Mouse (Mus musculus): ENCODE data around the gene Igf1r. TPM values are rescaled to one million over a fixed set of nuclear protein-coding genes. Genes with fewer than 3 reads are reported as not detected.

Igf1r gene
- polyA plus RNA-seq, 1 experiment from 2014 or later, result 9.6 TPM

DNA sequence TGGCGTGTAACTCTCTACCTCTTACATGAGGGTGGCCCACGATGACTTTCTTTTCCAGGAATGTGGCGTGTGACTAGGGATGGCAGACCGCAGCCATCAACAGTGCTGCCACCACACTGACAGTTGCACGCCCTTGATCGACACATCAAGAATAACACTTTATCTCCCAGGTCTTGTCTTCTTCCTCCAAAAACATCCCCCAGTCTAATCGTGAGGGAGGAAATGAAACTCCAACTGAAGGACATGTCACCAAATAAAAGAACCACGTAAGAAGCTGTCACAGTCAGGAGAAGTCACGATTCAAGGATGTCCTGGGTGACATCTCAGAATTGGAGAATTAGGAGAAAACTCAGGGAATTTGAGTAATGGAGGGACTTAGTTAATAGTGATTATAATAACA lies 8.8 kb upstream of the Igf1r start:
- H3K27me3 ChIP-seq (replicated peaks), result peaks cover 10% of the 10 kb centered on the region; the same call in 1 of the 2 replicates
- H3K36me3 ChIP-seq, result no peaks in the 10 kb centered on the region
- H3K4me3 ChIP-seq, result no peak overlapping the region
- no peak for ATAC-seq
- peaks cover 8% of the 10 kb centered on the region for H3K4me1 ChIP-seq
- H3K4me2 ChIP-seq, result no peak overlapping the region
- H3K9ac ChIP-seq, result no peak overlapping the region
- H3K9me3 ChIP-seq (replicated peaks), result no peaks in the 10 kb centered on the region
- H3K27ac ChIP-seq, result no peak overlapping the region
- 31% methylated on average over 9 of the region's 9 CpGs for WGBS (ENCODE audit: insufficient replicate concordance)

GRCm38 (mm10) chr7:67946901-67947300 lies 5.7 kb upstream of the Igf1r start:
- Histone ChIP-seq H3K4me3 (no peak overlapping the region), H3K27ac (no peak overlapping the region), H3K9me3 (replicated peaks) (no peaks in the 10 kb centered on the region), H3K4me1 (peaks cover 15% of the 10 kb centered on the region), H3K4me2 (no peak overlapping the region), H3K9ac (no peak overlapping the region), H3K27me3 (replicated peaks) (peaks cover 10% of the 10 kb centered on the region; the same call in 1 of the 2 replicates), H3K36me3 (no peaks in the 10 kb centered on the region)
- ATAC-seq, result no peak
- WGBS (ENCODE audit: insufficient replicate concordance), result 11% methylated on average over 1 of the region's 1 CpGs

- no peaks in the 10 kb centered on the region for H3K9me3 ChIP-seq (replicated peaks)
- H3K27me3 ChIP-seq (replicated peaks), result peaks cover 9% of the 10 kb centered on the region; the same call in 1 of the 2 replicates
- H3K36me3 ChIP-seq, result no peaks in the 10 kb centered on the region
- H3K4me1 ChIP-seq, result peaks cover 41% of the 10 kb centered on the region
- peak overlapping the region; percentile 95 for H3K4me3 ChIP-seq
- WGBS (ENCODE audit: insufficient replicate concordance), result under 1% methylated on average over 24 of the region's 24 CpGs
- H3K9ac ChIP-seq, result peak overlapping the region; percentile 95
- H3K4me2 ChIP-seq, result peak overlapping the region; percentile 94
- ATAC-seq, result no peak
- peak overlapping the region; percentile 95 for H3K27ac ChIP-seq
Observed at GRCm38 (mm10) chr7:67950346-67950814, 2.2 kb upstream of the Igf1r start.

DNA sequence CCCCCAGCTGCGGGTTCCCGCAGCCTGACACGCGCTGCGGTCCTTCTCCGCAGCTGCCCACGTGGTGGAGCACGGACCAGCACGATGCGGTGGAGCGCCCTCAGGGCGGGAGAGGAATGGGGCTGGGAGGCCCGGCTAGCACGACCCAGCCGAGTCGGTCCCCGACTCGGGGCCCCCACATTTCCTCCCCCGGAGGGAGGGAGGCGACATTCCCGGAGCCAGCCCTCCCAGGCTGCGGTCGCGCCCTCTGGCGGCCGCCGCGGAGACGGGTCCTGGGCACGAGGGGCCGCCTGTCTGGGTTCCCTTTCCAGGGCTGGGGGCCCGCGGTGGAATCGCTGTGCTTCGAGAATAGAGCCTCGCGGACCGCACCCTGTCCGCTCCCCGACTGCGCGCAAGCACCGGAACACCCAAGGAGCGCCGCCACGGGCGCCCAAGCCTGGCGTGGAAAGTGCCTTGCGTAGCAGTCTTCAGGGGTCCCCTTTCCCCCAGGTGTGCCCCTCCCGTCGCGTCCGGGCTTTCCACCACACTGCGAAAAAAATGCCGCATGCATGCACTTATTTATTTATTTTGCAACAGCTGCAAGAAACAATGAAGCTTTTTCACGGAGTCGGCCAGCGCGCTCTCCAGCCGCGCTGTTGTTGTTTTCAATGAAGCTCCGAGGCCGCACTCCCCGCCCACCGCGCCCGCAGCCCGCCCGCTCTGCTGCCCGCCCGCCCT lies 1.7 kb upstream of the Igf1r start:
- ATAC-seq, result peak; percentile 79

DNA sequence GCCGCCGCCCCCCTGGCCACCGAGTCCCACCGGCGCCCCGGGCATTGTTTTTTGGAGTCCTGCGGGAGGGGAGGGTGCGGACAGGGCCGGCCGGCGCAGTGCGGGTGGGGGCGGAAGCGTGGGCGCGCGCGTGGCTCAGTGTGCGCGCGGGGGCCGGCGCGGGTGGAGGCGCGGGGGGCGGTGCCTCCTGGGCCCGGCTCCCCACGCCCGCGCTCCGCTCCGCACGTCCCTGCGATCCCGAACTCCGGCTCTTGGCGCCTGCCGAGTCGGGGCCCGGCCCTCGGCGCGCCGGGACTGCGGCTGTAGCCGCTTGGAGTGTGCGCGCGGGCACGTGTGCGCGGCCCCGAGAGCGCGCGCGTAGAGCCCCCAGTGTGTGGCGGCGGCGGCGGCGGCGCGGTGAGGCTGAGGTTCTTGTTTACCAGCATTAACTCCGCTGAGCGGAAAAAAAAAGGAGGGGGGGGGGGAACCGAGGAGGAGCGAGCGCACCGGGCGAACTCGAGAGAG lies 1.0 kb upstream of the Igf1r start:
- peaks cover 6% of the 10 kb centered on the region; the same call in 1 of the 2 replicates for H3K27me3 ChIP-seq (replicated peaks)
- H3K4me1 ChIP-seq, result peaks cover 53% of the 10 kb centered on the region
- H3K27ac ChIP-seq, result peak overlapping the region; percentile 95
- H3K4me3 ChIP-seq, result peak overlapping the region; percentile 95
- under 1% methylated on average over 60 of the region's 73 CpGs for WGBS (ENCODE audit: insufficient replicate concordance)
- no peaks in the 10 kb centered on the region for H3K9me3 ChIP-seq (replicated peaks)
- ATAC-seq, result peak; percentile 81
- H3K4me2 ChIP-seq, result peak overlapping the region; percentile 94
- no peaks in the 10 kb centered on the region for H3K36me3 ChIP-seq
- H3K9ac ChIP-seq, result peak overlapping the region; percentile 95

More for the DNA sequence above, 1.7 kb upstream of the Igf1r start:
- Histone ChIP-seq H3K27me3 (replicated peaks) (peaks cover 9% of the 10 kb centered on the region; the same call in 1 of the 2 replicates), H3K9me3 (replicated peaks) (no peaks in the 10 kb centered on the region), H3K4me2 (peak overlapping the region; percentile 94), H3K4me3 (peak overlapping the region; percentile 95), H3K36me3 (no peaks in the 10 kb centered on the region), H3K4me1 (peaks cover 47% of the 10 kb centered on the region), H3K27ac (peak overlapping the region; percentile 95), H3K9ac (peak overlapping the region; percentile 95)
- under 1% methylated on average over 71 of the region's 71 CpGs for WGBS (ENCODE audit: insufficient replicate concordance)

- H3K9ac ChIP-seq, result peak overlapping the region; percentile 95
- ATAC-seq, result peak; percentile 48
- H3K27ac ChIP-seq, result peak overlapping the region; percentile 95
- H3K4me2 ChIP-seq, result peak overlapping the region; percentile 94
- WGBS (ENCODE audit: insufficient replicate concordance), result under 1% methylated on average over 77 of the region's 91 CpGs
- H3K27me3 ChIP-seq (replicated peaks), result peaks cover 4% of the 10 kb centered on the region; the same call in 1 of the 2 replicates
- H3K4me3 ChIP-seq, result peak overlapping the region; percentile 95
- H3K36me3 ChIP-seq, result no peaks in the 10 kb centered on the region
- H3K9me3 ChIP-seq (replicated peaks), result no peaks in the 10 kb centered on the region
- H3K4me1 ChIP-seq, result peaks cover 53% of the 10 kb centered on the region
Observed at GRCm38 (mm10) chr7:67952036-67952681, 468 bp upstream of the Igf1r start.

DNA sequence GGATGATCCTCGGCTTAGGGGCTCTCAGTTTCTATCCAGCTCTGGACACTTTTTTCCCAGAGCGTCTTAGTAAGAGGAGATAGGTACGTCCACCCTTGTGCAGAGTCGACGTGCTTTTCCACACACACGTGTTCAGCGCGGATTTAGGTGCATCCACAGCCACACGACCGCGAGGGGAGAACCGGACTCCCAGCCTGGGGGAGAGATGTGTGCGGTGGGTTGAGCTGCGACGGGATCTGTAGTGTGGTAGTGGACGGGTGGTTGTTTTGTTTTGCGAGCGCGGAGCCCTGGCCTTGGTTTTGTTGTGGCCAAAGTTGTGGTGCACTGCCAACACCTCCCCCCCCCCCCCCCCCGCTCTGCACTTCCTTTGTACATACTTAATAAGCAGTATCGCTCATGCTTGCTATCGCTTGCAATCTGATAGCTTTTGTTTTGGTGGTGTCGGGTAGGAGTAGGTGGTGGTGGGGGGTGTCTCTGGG lies 1.2 kb downstream of the Igf1r start:
- H3K27me3 ChIP-seq (replicated peaks), result peaks cover 4% of the 10 kb centered on the region; the same call in 1 of the 2 replicates
- H3K9ac ChIP-seq, result peak overlapping the region; percentile 95
- 0% methylated on average over 23 of the region's 23 CpGs for WGBS (ENCODE audit: insufficient replicate concordance)
- no peak for ATAC-seq
- peak overlapping the region; percentile 94 for H3K4me2 ChIP-seq
- H3K27ac ChIP-seq, result no peak overlapping the region
- H3K4me1 ChIP-seq, result peaks cover 66% of the 10 kb centered on the region
- no peaks in the 10 kb centered on the region for H3K9me3 ChIP-seq (replicated peaks)
- no peaks in the 10 kb centered on the region for H3K36me3 ChIP-seq
- H3K4me3 ChIP-seq, result peak overlapping the region; percentile 95

GRCm38 (mm10) chr7:67954591-67955185 lies 2.1 kb downstream of the Igf1r start:
- Histone ChIP-seq H3K36me3 (no peaks in the 10 kb centered on the region), H3K4me3 (peak overlapping the region; percentile 95), H3K4me1 (peaks cover 74% of the 10 kb centered on the region), H3K4me2 (peak overlapping the region; percentile 94), H3K9me3 (replicated peaks) (no peaks in the 10 kb centered on the region), H3K27ac (no peak overlapping the region), H3K27me3 (replicated peaks) (0 out of 2 replicates have a peak, but pooled peaks cover 4% of the 10 kb centered on the region), H3K9ac (peak overlapping the region; percentile 95)
- WGBS (ENCODE audit: insufficient replicate concordance), result 42% methylated on average over 10 of the region's 10 CpGs
- ATAC-seq, result no peak

- peaks cover 78% of the 10 kb centered on the region for H3K4me1 ChIP-seq
- no peak for ATAC-seq
- 0 out of 2 replicates have a peak overlapping the region, but pooled peaks have one; percentile 15 for H3K9ac ChIP-seq
- no peaks in the 10 kb centered on the region for H3K9me3 ChIP-seq (replicated peaks)
- peak overlapping the region; percentile 94 for H3K4me2 ChIP-seq
- H3K4me3 ChIP-seq, result peak overlapping the region; percentile 95; the same call in 1 of the 2 replicates
- H3K36me3 ChIP-seq, result no peaks in the 10 kb centered on the region
- no peak overlapping the region for H3K27ac ChIP-seq
- H3K27me3 ChIP-seq (replicated peaks), result 0 out of 2 replicates have a peak, but pooled peaks cover 4% of the 10 kb centered on the region
- 45% methylated on average over 5 of the region's 5 CpGs for WGBS (ENCODE audit: insufficient replicate concordance)
Observed at GRCm38 (mm10) chr7:67955276-67955675, 2.6 kb downstream of the Igf1r start.

GRCm38 (mm10) chr7:67957376-67957775 lies 4.7 kb downstream of the Igf1r start:
- H3K4me1 ChIP-seq, result peaks cover 93% of the 10 kb centered on the region
- no peak overlapping the region for H3K4me3 ChIP-seq

GRCm38 (mm10) chr7:67958045-67958444 lies 5.4 kb downstream of the Igf1r start:
- Histone ChIP-seq H3K36me3 (no peaks in the 10 kb centered on the region), H3K27ac (no peak overlapping the region), H3K9ac (no peak overlapping the region), H3K4me2 (no peak overlapping the region; the same call in 1 of the 2 replicates), H3K4me1 (peaks cover 91% of the 10 kb centered on the region), H3K9me3 (replicated peaks) (no peaks in the 10 kb centered on the region), H3K27me3 (replicated peaks) (0 out of 2 replicates have a peak, but pooled peaks cover 4% of the 10 kb centered on the region), H3K4me3 (no peak overlapping the region)
- no peak for ATAC-seq
- WGBS (ENCODE audit: insufficient replicate concordance), result 33% methylated on average over 18 of the region's 18 CpGs

More at GRCm38 (mm10) chr7:67957376-67957775, 4.7 kb downstream of the Igf1r start:
- ATAC-seq, result no peak
- Histone ChIP-seq H3K9me3 (replicated peaks) (no peaks in the 10 kb centered on the region), H3K4me2 (no peak overlapping the region), H3K36me3 (no peaks in the 10 kb centered on the region), H3K9ac (no peak overlapping the region), H3K27ac (no peak overlapping the region), H3K27me3 (replicated peaks) (0 out of 2 replicates have a peak, but pooled peaks cover 4% of the 10 kb centered on the region)
- WGBS (ENCODE audit: insufficient replicate concordance), result 50% methylated on average over 6 of the region's 6 CpGs

All from liver, embryonic 12.5 days (tissue).